Mouse (Mus musculus) bone marrow, adult 2 months (tissue): ENCODE measurements around the gene Dnmbp.

ENCODE experiments used
- CTCF ChIP-seq: fragments of 200-500 bp; IDR thresholded peaks from 2 replicates; pipeline ENCODE4 v1.5.1; 2011; ENCODE audit warnings: low read length, control low read depth; ENCODE audit not compliant: control insufficient read depth, insufficient read depth
- POLR2A ChIP-seq: fragments of 200-500 bp; IDR thresholded peaks from 2 replicates; pipeline ENCODE4 v1.6.1; 2011; ENCODE audit warnings: low read depth, mild to moderate bottlenecking, control low read depth, low read length, borderline replicate concordance; ENCODE audit not compliant: control insufficient read depth

GRCm38 (mm10) chr19:43930366-43930765 lies 9.6 kb downstream of the Dnmbp start:
- TF ChIP-seq POLR2A (no peak), CTCF (no peak)
